Mouse (Mus musculus): ENCODE data around the gene Scarf2.

GRCm38 (mm10) chr16:17826500-17826899 lies 29.4 kb downstream of the Scarf2 start:
- TF ChIP-seq NANOG (IDR thresholded peaks at IDR 0.05; ENCODE audit: borderline replicate concordance, low read length): no peak
- TF ChIP-seq CTCF (conservative IDR thresholded peaks at IDR 0.05; ENCODE audit: low read length): no peak
- no peak for TF ChIP-seq POU5F1 (IDR thresholded peaks at IDR 0.05; ENCODE audit: borderline replicate concordance, low read length)
